Mouse (Mus musculus) midbrain, postnatal 0 days (tissue): ENCODE data around the gene Chd9. TPM values are rescaled to one million over a fixed set of nuclear protein-coding genes. Genes with fewer than 3 reads are reported as not detected.

Experiments used
- ATAC-seq: fragments of 200-750 bp; cut with Nextera tagmentation; 2 replicates; pipeline ENCODE4 v1.8.0; 2017; ENCODE audit warnings: moderate number of reproducible peaks, mild to moderate bottlenecking, moderate TSS enrichment, moderate library complexity; ENCODE audit not compliant: low FRiP score
- DNase-seq: peaks from one replicate; pipeline ENCODE4 v3.0.0-alpha.2; 2015; ENCODE audit warnings: low spot score
- H3K27ac ChIP-seq: fragments of 300-500 bp; sonication (generic); 2 replicates; pipeline ENCODE4 v1.5.1; 2014; ENCODE audit warnings: low read depth, mild to moderate bottlenecking, low read length, mixed read lengths
- H3K27me3 ChIP-seq: fragments of 300-500 bp; sonication (generic); 2 replicates; pipeline ENCODE4 v1.6.1; 2014; ENCODE audit warnings: low read length, control low read depth, mixed read lengths; ENCODE audit not compliant: insufficient read depth
- H3K36me3 ChIP-seq: fragments of 300-500 bp; sonication (generic); 2 replicates; pipeline ENCODE4 v1.6.1; 2014; ENCODE audit warnings: low read length, control low read depth, mixed read lengths; ENCODE audit not compliant: insufficient read depth
- H3K4me1 ChIP-seq: fragments of 300-500 bp; sonication (generic); 2 replicates; pipeline ENCODE4 v1.6.1; 2014; ENCODE audit warnings: mild to moderate bottlenecking, control low read depth, antibody characterized with exemption, low read length, mixed read lengths; ENCODE audit not compliant: insufficient read depth
- H3K4me2 ChIP-seq: fragments of 300-500 bp; sonication (generic); 2 replicates; pipeline ENCODE4 v1.6.1; 2014; ENCODE audit warnings: low read depth, mild to moderate bottlenecking, low read length, mixed read lengths; ENCODE audit not compliant: poor library complexity, severe bottlenecking
- H3K4me3 ChIP-seq: fragments of 300-500 bp; sonication (generic); 2 replicates; pipeline ENCODE4 v1.5.1; 2014; ENCODE audit warnings: low read depth, mild to moderate bottlenecking, low read length, moderate library complexity
- H3K9ac ChIP-seq: fragments of 300-500 bp; sonication (generic); replicated peaks from 2 replicates; pipeline ENCODE4 v1.6.1; 2014; ENCODE audit warnings: mild to moderate bottlenecking, low read length, moderate library complexity, mixed read lengths; ENCODE audit not compliant: poor library complexity, severe bottlenecking
- H3K9me3 ChIP-seq: fragments of 300-500 bp; sonication (generic); 2 replicates; pipeline ENCODE4 v1.6.1; 2016; ENCODE audit warnings: low read length, control low read depth
- CTCF ChIP-seq: IDR thresholded peaks from 2 replicates; pipeline ENCODE4 v1.5.1; 2016; ENCODE audit warnings: antibody characterized with exemption, mild to moderate bottlenecking
- WGBS: fragments of 180-500 bp; shearing (Covaris S2); extraction: QIAGEN DNeasy Blood & Tissue Kit; methylation state at CpG from one replicate; pipeline ENCODE4 v1.1.7; 2014; 5-methylcytosine and 5-hydroxymethylcytosine counted together
- microRNA-seq: library from miRNA; unstranded; fragments of <30 nt; microRNA quantifications from one replicate; pipeline ENCODE4, GENCODE M21; 2016; ENCODE audit warnings: borderline number of aligned reads
- polyA plus RNA-seq: library from polyadenylated mRNA; unstranded; fragments of >200 nt; fragmentation: Nextera tagmentation; extraction: Ambion mirVana; gene quantifications from 2 replicates; pipeline ENCODE4 v1.2.1, GENCODE M21; 2015
- total RNA-seq: library from RNA; depleted of rRNA; stranded (reverse); fragments of >200 nt; gene quantifications from 2 replicates; pipeline ENCODE4 v1.2.3, GENCODE M21; 2014; rRNA removed

The Chd9 gene
- total and polyA plus RNA-seq, 2 experiments from 2014 or later: 78.5 to 97.4 TPM

- TF ChIP-seq CTCF: no peak
- no peak for ATAC-seq
- Histone ChIP-seq H3K27me3 (no peaks in the 10 kb centered on the region), H3K9me3 (no peaks in the 10 kb centered on the region), H3K4me2 (no peak overlapping the region), H3K36me3 (peaks cover 13% of the 10 kb centered on the region), H3K4me3 (no peak overlapping the region), H3K27ac (no peak overlapping the region), H3K4me1 (no peaks in the 10 kb centered on the region), H3K9ac (no peak overlapping the region)
- no peak for DNase-seq
- WGBS: 94% methylated on average over 2 of the region's 2 CpGs
Observed at GRCm38 (mm10) chr8:91089601-91090000, 261.4 kb downstream of the Chd9 start.

- Histone ChIP-seq H3K36me3 (peaks cover 31% of the 10 kb centered on the region), H3K9me3 (no peaks in the 10 kb centered on the region), H3K27me3 (no peaks in the 10 kb centered on the region), H3K27ac (no peak overlapping the region), H3K4me3 (no peak overlapping the region), H3K4me1 (no peaks in the 10 kb centered on the region), H3K9ac (no peak overlapping the region), H3K4me2 (no peak overlapping the region)
- TF ChIP-seq CTCF: no peak
- DNase-seq: no peak
- ATAC-seq: no peak
- 83% methylated on average over 5 of the region's 5 CpGs for WGBS
Observed at GRCm38 (mm10) chr8:91094135-91094534, 266.0 kb downstream of the Chd9 start.

GRCm38 (mm10) chr8:91098106-91098505 lies 270.0 kb downstream of the Chd9 start:
- no peak for TF ChIP-seq CTCF
- Histone ChIP-seq H3K4me2 (no peak overlapping the region), H3K27me3 (no peaks in the 10 kb centered on the region), H3K4me1 (no peaks in the 10 kb centered on the region), H3K27ac (no peak overlapping the region), H3K4me3 (no peak overlapping the region), H3K9ac (no peak overlapping the region), H3K9me3 (no peaks in the 10 kb centered on the region), H3K36me3 (peaks cover 28% of the 10 kb centered on the region)
- DNase-seq (no peak), ATAC-seq (no peak)
- 92% methylated on average over 6 of the region's 6 CpGs for WGBS

Small RNAs within 50 kb of the gene (microRNA-seq; reads per million reads assigned to microRNA genes)
- gene Gm44382: not detected

Other genes starting within 250 kb of the Chd9 start
- gene Gm19935, start 11.0 kb upstream of the Chd9 start, total RNA-seq: 1.4 and 1.8 TPM in 2 replicates
- 1.8 and 2.5 TPM in 2 replicates for gene Gm19935, start 11.0 kb upstream of the Chd9 start, polyA plus RNA-seq
- 33.6 and 34.2 TPM in 2 replicates for gene Rbl2, start 241.7 kb downstream of the Chd9 start, total RNA-seq
- gene Rbl2, start 241.7 kb downstream of the Chd9 start, polyA plus RNA-seq: 14.2 and 17.1 TPM in 2 replicates